Mouse (Mus musculus): ENCODE measurements at regions not wholly inside any gene's neighbourhood (a gene's known extent, or its start where the extent isn't known, plus 50 kb on each side); places are given as distances from the start of the nearest gene placed in this dataset.

- TF ChIP-seq POLR2A (IDR thresholded peaks at IDR 0.05; ENCODE audit: borderline replicate concordance, extremely low read depth, insufficient read depth, insufficient read length, poor library complexity, severe bottlenecking) (no peak), CTCF (IDR thresholded peaks at IDR 0.05; ENCODE audit: borderline replicate concordance, extremely low read depth, insufficient read depth, insufficient read length) (no peak)
Observed at GRCm38 (mm10) chr1:121005198-121005597, 327.2 kb downstream of the Insig2 start.
